Mouse (Mus musculus) kidney, adult 2 months (tissue): ENCODE measurements around the gene Gper1.

Experiments used
- CTCF ChIP-seq: fragments of 200-500 bp; conservative IDR thresholded peaks from 2 replicates; pipeline ENCODE4 v1.5.1; 2011; ENCODE audit warnings: low read depth, mild to moderate bottlenecking, control low read depth, low read length, moderate library complexity, mixed read lengths; ENCODE audit not compliant: insufficient read depth, insufficient read length
- POLR2A ChIP-seq: fragments of 200-500 bp; IDR thresholded peaks from one replicate; pipeline ENCODE4 v1.6.1; 2011; ENCODE audit warnings: low read depth, low read length, control low read depth

- TF ChIP-seq CTCF (peak; percentile 51), POLR2A (no peak)
Measured at GRCm38 (mm10) chr5:139467998-139468397, 45.0 kb downstream of the Gper1 start.
